Mouse (Mus musculus): ENCODE data around the gene Syt15.

- TF ChIP-seq CTCF (IDR thresholded peaks at IDR 0.05; ENCODE audit: borderline replicate concordance, insufficient read depth, low read depth, low read length) (peak; percentile 96), POLR2A (IDR thresholded peaks at IDR 0.05; ENCODE audit: borderline replicate concordance, insufficient read depth, low read length) (no peak)
Observed at GRCm38 (mm10) chr14:34234630-34235380, 15.4 kb downstream of the Syt15 start.

Data from cerebellum, adult 2 months (tissue).